Mouse (Mus musculus) spleen, postnatal 10 days (tissue): Measurements from ENCODE around the gene Plekhs1.
"Not testable (repeated sequence)": the region's sequence is repeated elsewhere in the genome, so short reads cannot be mapped to it uniquely, and the experiment has no call there.

Source experiments
- DNase-seq, 2 experiments: peaks; one replicate each; pipeline ENCODE4 v3.0.0; 2021 to 2022; ENCODE audit warnings: low spot score in 2 of 2

Plekhs1 gene

GRCm38 (mm10) chr19:56457569-56457968 is 3.9 kb upstream of the Plekhs1 start:
- DNase-seq = no peak

- no peak for DNase-seq
These were observed 2.0 kb upstream of the Plekhs1 start for GRCm38 (mm10) chr19:56459154-56460050.

- no peak for DNase-seq
These were observed 1.2 kb upstream of the Plekhs1 start for GRCm38 (mm10) chr19:56460241-56460640.

GRCm38 (mm10) chr19:56462786-56463185 is 1.3 kb downstream of the Plekhs1 start:
- DNase-seq = no peak

- no peak for DNase-seq
These were observed 5.0 kb downstream of the Plekhs1 start for GRCm38 (mm10) chr19:56466486-56466885.

- no peak for DNase-seq
These were observed 9.0 kb downstream of the Plekhs1 start for GRCm38 (mm10) chr19:56470286-56471020.

- no peak for DNase-seq
These were observed 10.5 kb downstream of the Plekhs1 start for GRCm38 (mm10) chr19:56471934-56472333.

GRCm38 (mm10) chr19:56474869-56475550 is 13.6 kb downstream of the Plekhs1 start:
- DNase-seq = peak; percentile 30 to 78

GRCm38 (mm10) chr19:56476546-56476945 is 15.1 kb downstream of the Plekhs1 start:
- DNase-seq = no peak

- peak in 1 of 2 experiments; percentile 36 for DNase-seq
These were observed 15.8 kb downstream of the Plekhs1 start for GRCm38 (mm10) chr19:56477253-56477652.

GRCm38 (mm10) chr19:56477832-56478231 is 16.4 kb downstream of the Plekhs1 start:
- DNase-seq = no peak

- DNase-seq = no peak
These were observed 23.4 kb downstream of the Plekhs1 start for GRCm38 (mm10) chr19:56484630-56485375.

- no peak for DNase-seq
These were observed 24.2 kb downstream of the Plekhs1 start for GRCm38 (mm10) chr19:56485376-56486271.

- no peak for DNase-seq
These were observed 25.5 kb downstream of the Plekhs1 start for GRCm38 (mm10) chr19:56486926-56487325.

- DNase-seq = no peak
These were observed 25.9 kb downstream of the Plekhs1 start for GRCm38 (mm10) chr19:56487339-56487738.

GRCm38 (mm10) chr19:56489601-56490000 is 28.2 kb downstream of the Plekhs1 start:
- DNase-seq = no peak

- DNase-seq = not testable (repeated sequence)
These were observed 32.7 kb downstream of the Plekhs1 start for GRCm38 (mm10) chr19:56494157-56494556.

- DNase-seq = not testable (repeated sequence)
These were observed 41.6 kb downstream of the Plekhs1 start for GRCm38 (mm10) chr19:56503069-56503468.

GRCm38 (mm10) chr19:56503525-56503924 is 42.1 kb downstream of the Plekhs1 start:
- DNase-seq = not testable (repeated sequence)

- not testable (repeated sequence) for DNase-seq
These were observed 49.8 kb downstream of the Plekhs1 start for GRCm38 (mm10) chr19:56511207-56511606.
